ENCODE assay signal across 16 mouse cellular contexts in genomic region chr4:124506083-124506647, GRCm38 (mm10).
A peak's percentile ranks its signal among the peaks of the same experiment; 100 is the strongest.
DNase-seq lines count a peak whose midpoint lies in the region; ATAC-seq and TF ChIP-seq lines count a peak whose summit lies in the region.
"Had no signal": no experiment of that assay in that cellular context is flagged by ENCODE, and none has a peak within 500 bp of the region (broad histone marks: within the 10 kb centered on the region; RNA-seq: fewer than 3 reads in every experiment).

No protein-coding gene starts in this region.

- no peak overlapping the region for H3K4me3 ChIP-seq in hindbrain, embryonic 12.5 days
- no peak overlapping the region for H3K4me3 ChIP-seq in hindbrain, embryonic 10.5 days
- H3K4me3 ChIP-seq in hindbrain, postnatal 0 days (ENCODE audit: low read length), result no peak overlapping the region
- no peak overlapping the region for H3K4me3 ChIP-seq in neural tube, embryonic 14.5 days (ENCODE audit: low read depth, low read length)
- H3K4me3 ChIP-seq: embryonic facial prominence, embryonic 13.5 days had no signal

- 38% methylated on average over 10 of the region's 10 CpGs for WGBS in hindbrain, embryonic 12.5 days
- 65% methylated on average over 10 of the region's 10 CpGs for WGBS in hindbrain, embryonic 10.5 days
- WGBS in hindbrain, postnatal 0 days, result 25% methylated on average over 10 of the region's 10 CpGs
- WGBS in neural tube, embryonic 14.5 days, result 16% methylated on average over 10 of the region's 10 CpGs

- DNase-seq in hindbrain, embryonic 10.5 days (ENCODE audit: low spot score), result no peak
- peak; percentile 19 to 31 for DNase-seq in right cerebral cortex, adult 2 months (ENCODE audit: low spot score in 2 of 2)
- no peak for DNase-seq in right cerebral cortex, postnatal 25 days
- DNase-seq in hindbrain, postnatal 0 days (ENCODE audit: low spot score), result peak; percentile 21
- DNase-seq in cerebellum, postnatal 14 days, result no peak
- DNase-seq in urinary bladder, postnatal 10 days (ENCODE audit: low spot score), result no peak
- DNase-seq: B cell, adult 2 months; cerebellum, postnatal 36 days; gastrocnemius, postnatal 14 days; lung, postnatal 36 days had no signal

- no peaks in the 10 kb centered on the region for H3K9me3 ChIP-seq in hindbrain, embryonic 12.5 days (replicated peaks)
- no peaks in the 10 kb centered on the region for H3K9me3 ChIP-seq in hindbrain, embryonic 10.5 days
- H3K9me3 ChIP-seq in hindbrain, postnatal 0 days (ENCODE audit: low read length), result no peaks in the 10 kb centered on the region
- H3K9me3 ChIP-seq in neural tube, embryonic 14.5 days (ENCODE audit: control insufficient read depth, low read length), result no peaks in the 10 kb centered on the region
- H3K9me3 ChIP-seq: embryonic facial prominence, embryonic 13.5 days had no signal

- no peaks in the 10 kb centered on the region for H3K36me3 ChIP-seq in hindbrain, embryonic 12.5 days
- H3K36me3 ChIP-seq in hindbrain, embryonic 10.5 days, result no peaks in the 10 kb centered on the region
- H3K36me3 ChIP-seq in hindbrain, postnatal 0 days (ENCODE audit: insufficient read depth, low read length), result no peaks in the 10 kb centered on the region
- no peaks in the 10 kb centered on the region for H3K36me3 ChIP-seq in neural tube, embryonic 14.5 days (ENCODE audit: control insufficient read depth, insufficient read depth, low read length)
- H3K36me3 ChIP-seq: embryonic facial prominence, embryonic 13.5 days had no signal

- peaks cover 13% of the 10 kb centered on the region for H3K4me1 ChIP-seq in hindbrain, embryonic 12.5 days
- H3K4me1 ChIP-seq in hindbrain, embryonic 10.5 days (replicated peaks), result peaks cover 13% of the 10 kb centered on the region
- H3K4me1 ChIP-seq in hindbrain, postnatal 0 days (ENCODE audit: insufficient read depth, low read length), result peaks cover 7% of the 10 kb centered on the region
- peaks cover 8% of the 10 kb centered on the region; the same call in 1 of the 2 replicates for H3K4me1 ChIP-seq in neural tube, embryonic 14.5 days (ENCODE audit: control insufficient read depth, insufficient read depth, low read length)
- H3K4me1 ChIP-seq: embryonic facial prominence, embryonic 13.5 days had no signal

- H3K9ac ChIP-seq in hindbrain, embryonic 12.5 days, result no peak overlapping the region
- no peak overlapping the region for H3K9ac ChIP-seq in hindbrain, postnatal 0 days (replicated peaks; ENCODE audit: low read length)
- no peak overlapping the region for H3K9ac ChIP-seq in neural tube, embryonic 14.5 days (replicated peaks; ENCODE audit: low read depth, low read length)
- H3K9ac ChIP-seq: embryonic facial prominence, embryonic 13.5 days had no signal

- H3K27me3 ChIP-seq in hindbrain, embryonic 12.5 days, result peaks cover 14% of the 10 kb centered on the region; the same call in 1 of the 2 replicates
- H3K27me3 ChIP-seq in hindbrain, embryonic 10.5 days (ENCODE audit: insufficient read depth, poor library complexity, severe bottlenecking), result peaks cover 23% of the 10 kb centered on the region
- no peaks in the 10 kb centered on the region for H3K27me3 ChIP-seq in hindbrain, postnatal 0 days (ENCODE audit: insufficient read depth, low read length)
- H3K27me3 ChIP-seq in neural tube, embryonic 14.5 days (ENCODE audit: control insufficient read depth, insufficient read depth, low read length), result no peaks in the 10 kb centered on the region; the same call in 1 of the 2 replicates

- no peak overlapping the region for H3K27ac ChIP-seq in hindbrain, embryonic 12.5 days
- no peak overlapping the region for H3K27ac ChIP-seq in hindbrain, embryonic 10.5 days
- no peak overlapping the region for H3K27ac ChIP-seq in hindbrain, postnatal 0 days
- H3K27ac ChIP-seq in neural tube, embryonic 14.5 days (ENCODE audit: low read depth, low read length), result no peak overlapping the region
- H3K27ac ChIP-seq: embryonic facial prominence, embryonic 13.5 days; kidney, postnatal 0 days had no signal

- H3K4me2 ChIP-seq in hindbrain, embryonic 12.5 days (replicated peaks), result no peak overlapping the region
- no peak overlapping the region for H3K4me2 ChIP-seq in hindbrain, postnatal 0 days (ENCODE audit: low read depth, low read length)
- no peak overlapping the region for H3K4me2 ChIP-seq in neural tube, embryonic 14.5 days (ENCODE audit: low read depth, low read length)
- H3K4me2 ChIP-seq: embryonic facial prominence, embryonic 13.5 days; heart, embryonic 11.5 days had no signal

- no peak for TF ChIP-seq CTCF in hindbrain, postnatal 0 days (IDR thresholded peaks at IDR 0.05; ENCODE audit: low read depth)

- peak; percentile 70 for ATAC-seq in hindbrain, embryonic 12.5 days (ENCODE audit: low FRiP score)
- ATAC-seq in hindbrain, postnatal 0 days, result peak; percentile 35; the same call in 1 of the 2 replicates
- ATAC-seq in neural tube, embryonic 14.5 days (ENCODE audit: low read depth), result peak; percentile 84
- ATAC-seq: intestine, embryonic 16.5 days had no signal

Comparison
In these comparisons a context has a peak if more than half of its experiments do, and no peak if none do; other contexts are left out.
1. DNase-seq: peak in right cerebral cortex, adult 2 months (2 of 2) and hindbrain, postnatal 0 days (single experiment); none in hindbrain, embryonic 10.5 days (single experiment), right cerebral cortex, postnatal 25 days (single experiment), cerebellum, postnatal 14 days (0 of 2) and urinary bladder, postnatal 10 days (single experiment).
2. Peak in every context shown above with its lines, with median percentiles within 50 percentile points of each other: ATAC-seq.